Mouse (Mus musculus): ENCODE results near the gene Mybphl.

Gene Mybphl

GRCm38 (mm10) chr3:108410359-108410714 lies 45.6 kb downstream of the Mybphl start:
- DNase-seq (ENCODE audit: low spot score), result no peak

GRCm38 (mm10) chr3:108411026-108411753 lies 46.5 kb downstream of the Mybphl start:
- DNase-seq (ENCODE audit: low spot score), result no peak

- no peak for DNase-seq (ENCODE audit: low spot score)
Observed at GRCm38 (mm10) chr3:108411754-108412121, 47.0 kb downstream of the Mybphl start.

- DNase-seq (ENCODE audit: low spot score), result no peak
Observed at GRCm38 (mm10) chr3:108413634-108414360, 49.1 kb downstream of the Mybphl start.

GRCm38 (mm10) chr3:108414857-108415830 lies 50.4 kb downstream of the Mybphl start, which contains the start of gene Celsr2:
Gene Celsr2 (minus strand): TSS chr3:108415552.
- no peak for DNase-seq (ENCODE audit: low spot score)

GRCm38 (mm10) chr3:108415831-108416223 lies 51.1 kb downstream of the Mybphl start:
- peak; percentile 73 for DNase-seq (ENCODE audit: low spot score)

GRCm38 (mm10) chr3:108423006-108423405 lies 58.3 kb downstream of the Mybphl start:
- no peak for DNase-seq (ENCODE audit: low spot score)

- peak; percentile 29 for DNase-seq (ENCODE audit: low spot score)
Observed at GRCm38 (mm10) chr3:108423844-108424801, 59.4 kb downstream of the Mybphl start.

GRCm38 (mm10) chr3:108424944-108425623 lies 60.4 kb downstream of the Mybphl start:
- no peak for DNase-seq (ENCODE audit: low spot score)

- no peak for DNase-seq (ENCODE audit: low spot score)
Observed at GRCm38 (mm10) chr3:108425624-108426018, 60.9 kb downstream of the Mybphl start.
